Mouse (Mus musculus) G1E (cell line): Measurements from ENCODE around the gene AI661453.

Experiments
- CTCF ChIP-seq: IDR thresholded peaks from 2 replicates; pipeline ENCODE4 v1.5.1; 2012; ENCODE audit warnings: low read depth, low read length, inconsistent platforms, mixed read lengths
- GATA1 ChIP-seq: IDR thresholded peaks from 2 replicates; pipeline ENCODE4 v1.6.1; 2012; ENCODE audit warnings: borderline replicate concordance, low read length, inconsistent platforms, mixed read lengths

GRCm38 (mm10) chr17:47441296-47442051, 5.1 kb downstream of the AI661453 start:
- no peak for TF ChIP-seq CTCF
- no peak for TF ChIP-seq GATA1
